Comparison of ENCODE assay signal across 40 mouse cellular contexts in genomic region chr11:28327878-28328277, GRCm38 (mm10). TPM values are rescaled to one million over a fixed set of nuclear protein-coding genes. Genes with fewer than 3 reads are reported as not detected.
"Had no signal": no experiment of that assay in that cellular context is flagged by ENCODE, and none has a peak within 500 bp of the region (broad histone marks: within the 10 kb centered on the region; RNA-seq: fewer than 3 reads in every experiment).

No protein-coding gene starts in this region.

- H3K4me3 ChIP-seq: heart, embryonic 10.5 days; heart, embryonic 12.5 days; heart, embryonic 13.5 days; heart, embryonic 15.5 days; hindbrain, embryonic 10.5 days; hindbrain, embryonic 12.5 days; hindbrain, embryonic 13.5 days; hindbrain, embryonic 15.5 days; intestine, embryonic 15.5 days; kidney, embryonic 15.5 days; layer of hippocampus, adult 2 months; left cerebral cortex, adult 2 months had no signal

- H3K27me3 ChIP-seq: heart, embryonic 12.5 days; heart, embryonic 13.5 days; heart, embryonic 15.5 days; hindbrain, embryonic 12.5 days; hindbrain, embryonic 13.5 days; hindbrain, embryonic 15.5 days; intestine, embryonic 15.5 days; kidney, embryonic 15.5 days had no signal

- H3K36me3 ChIP-seq: heart, embryonic 10.5 days; heart, embryonic 12.5 days; heart, embryonic 13.5 days; heart, embryonic 15.5 days; hindbrain, embryonic 10.5 days; hindbrain, embryonic 12.5 days; hindbrain, embryonic 13.5 days; hindbrain, embryonic 15.5 days; intestine, embryonic 15.5 days; kidney, embryonic 15.5 days had no signal

- H3K9me3 ChIP-seq: heart, embryonic 10.5 days; heart, embryonic 12.5 days; hindbrain, embryonic 15.5 days; intestine, embryonic 15.5 days; kidney, embryonic 15.5 days had no signal

- ATAC-seq: hindbrain, embryonic 16.5 days; hindbrain, postnatal 0 days; inflammation-experienced regulatory T-cells, adult 6 months; intestine, embryonic 15.5 days; intestine, embryonic 16.5 days; intestine, postnatal 0 days had no signal

- H3K4me1 ChIP-seq: heart, embryonic 10.5 days; heart, embryonic 12.5 days; heart, embryonic 13.5 days; heart, embryonic 15.5 days; hindbrain, embryonic 10.5 days; hindbrain, embryonic 12.5 days; hindbrain, embryonic 13.5 days; hindbrain, embryonic 15.5 days; intestine, embryonic 15.5 days; kidney, embryonic 15.5 days had no signal

- H3K27ac ChIP-seq: heart, embryonic 10.5 days; heart, embryonic 13.5 days; heart, embryonic 15.5 days; hindbrain, embryonic 10.5 days; hindbrain, embryonic 12.5 days; hindbrain, embryonic 13.5 days; hindbrain, embryonic 15.5 days; hindbrain, postnatal 0 days; intestine, embryonic 15.5 days; kidney, embryonic 15.5 days; kidney, postnatal 0 days; layer of hippocampus, adult 2 months; left cerebral cortex, adult 2 months had no signal

- H3K9ac ChIP-seq: heart, embryonic 12.5 days; heart, embryonic 13.5 days; heart, embryonic 15.5 days; hindbrain, embryonic 12.5 days; hindbrain, embryonic 13.5 days; hindbrain, embryonic 15.5 days; intestine, embryonic 15.5 days; kidney, embryonic 15.5 days had no signal

- H3K4me2 ChIP-seq: heart, embryonic 11.5 days; heart, embryonic 12.5 days; heart, embryonic 13.5 days; heart, embryonic 15.5 days; hindbrain, embryonic 12.5 days; hindbrain, embryonic 13.5 days; hindbrain, embryonic 15.5 days; intestine, embryonic 15.5 days; kidney, embryonic 15.5 days had no signal

- DNase-seq: heart, postnatal 10 days; heart, postnatal 14 days; heart, postnatal 36 days; heart, postnatal 4 days; kidney, adult 11 months; kidney, adult 18-20 months; kidney, adult 2 months; kidney, adult 8-10 months; kidney, adult 9 months; kidney, postnatal 10 days; kidney, postnatal 14 days; kidney, postnatal 25 days; kidney, postnatal 36 days; kidney, postnatal 4 days; layer of hippocampus, adult 9-11 months; layer of hippocampus, postnatal 36 days had no signal

RNA-seq across cellular contexts. Expression of gene Gm6685, which starts 11.8 kb away (rescaled TPM):
- total RNA-seq: hindbrain, postnatal 0 days had no signal
- polyA plus RNA-seq: heart, embryonic 10.5 days; heart, embryonic 11.5 days; heart, embryonic 12.5 days; heart, embryonic 13.5 days; heart, embryonic 14.5 days; heart, embryonic 15.5 days; heart, postnatal 0 days; hindbrain, embryonic 11.5 days; hindbrain, embryonic 13.5 days; intestine, embryonic 14.5 days; intestine, embryonic 16.5 days; intestine, postnatal 0 days; kidney, embryonic 16.5 days; kidney, postnatal 0 days had no signal
